Mouse (Mus musculus) adrenal gland, adult 2 months (tissue): Measurements from ENCODE around the gene Acsm3. TPM values are rescaled to one million over a fixed set of nuclear protein-coding genes. Genes with fewer than 3 reads are reported as not detected.

Source experiments
- DNase-seq: peaks from one replicate; pipeline ENCODE4 v3.0.0; 2021
- polyA plus RNA-seq: library from polyadenylated mRNA; depleted of rRNA; stranded (reverse); fragments of >200 nt; gene quantifications from 2 replicates; pipeline ENCODE4 v1.2.3, GENCODE M21; 2012; rRNA removed
- total RNA-seq, 2 experiments: library from RNA; stranded (reverse); gene quantifications; 2 replicates each; pipeline ENCODE4 v1.2.3; 2021

Gene Acsm3
- total and polyA plus RNA-seq, 3 experiments = 2.7 to 53.9 (median 48.2) TPM

DNA sequence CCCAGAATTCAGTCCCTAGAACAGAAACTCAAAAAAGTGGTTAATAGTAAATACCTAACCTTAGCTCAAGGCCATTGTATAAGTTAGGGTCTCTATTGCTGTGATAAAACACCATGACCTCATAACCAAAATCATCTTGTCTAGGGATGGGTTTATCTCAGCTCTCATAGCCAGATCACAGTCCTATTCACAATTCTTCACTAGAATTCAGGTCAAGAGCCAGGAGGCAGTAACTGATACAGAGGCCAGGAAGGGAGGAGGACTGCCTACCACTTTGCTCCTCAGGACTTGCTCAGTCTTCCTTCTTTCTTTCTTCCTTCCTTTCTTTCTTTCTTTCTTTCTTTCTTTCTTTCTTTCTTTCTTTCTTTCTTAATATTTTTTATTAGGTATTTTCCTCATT, 34.6 kb downstream of the Acsm3 start:
- no peak for DNase-seq

DNA sequence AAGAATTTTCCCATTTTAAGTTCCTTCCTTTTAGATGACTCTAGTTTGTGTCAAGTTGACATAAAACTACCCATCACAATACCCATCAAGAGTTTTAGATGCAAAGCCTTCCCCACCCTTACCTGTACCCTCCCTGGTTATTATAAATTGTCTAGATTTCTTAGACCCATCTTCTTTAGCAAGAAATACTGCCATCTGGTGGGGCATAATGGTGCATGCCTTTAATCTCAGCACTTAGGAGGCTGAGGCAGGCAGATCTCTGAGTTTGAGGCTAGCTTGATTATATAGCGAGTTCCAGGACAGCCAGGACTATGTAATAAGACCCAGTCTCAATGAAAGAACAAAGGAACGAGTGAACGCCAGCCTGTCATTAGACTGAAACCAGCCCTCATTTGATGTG, 39.8 kb downstream of the Acsm3 start:
- no peak for DNase-seq

DNA sequence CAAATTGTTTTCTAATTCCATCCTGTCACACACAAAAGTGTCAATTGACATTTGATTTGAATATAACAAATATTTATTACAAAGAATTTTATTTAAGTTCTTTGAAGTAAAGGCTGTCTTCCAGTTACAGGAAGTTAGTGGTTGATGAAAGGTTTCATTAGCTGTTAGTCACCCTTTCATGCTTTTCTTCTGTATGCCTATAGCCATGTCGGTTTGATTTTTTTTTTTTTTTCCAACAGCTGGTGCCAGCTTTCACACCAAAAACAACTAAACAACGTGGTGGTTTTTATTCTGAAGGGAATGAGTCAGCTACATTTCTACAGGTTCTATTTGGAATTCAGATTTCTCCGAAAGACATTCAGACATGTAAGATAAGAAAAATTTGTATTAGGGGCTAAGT, 40.3 kb downstream of the Acsm3 start:
- DNase-seq = no peak

DNA sequence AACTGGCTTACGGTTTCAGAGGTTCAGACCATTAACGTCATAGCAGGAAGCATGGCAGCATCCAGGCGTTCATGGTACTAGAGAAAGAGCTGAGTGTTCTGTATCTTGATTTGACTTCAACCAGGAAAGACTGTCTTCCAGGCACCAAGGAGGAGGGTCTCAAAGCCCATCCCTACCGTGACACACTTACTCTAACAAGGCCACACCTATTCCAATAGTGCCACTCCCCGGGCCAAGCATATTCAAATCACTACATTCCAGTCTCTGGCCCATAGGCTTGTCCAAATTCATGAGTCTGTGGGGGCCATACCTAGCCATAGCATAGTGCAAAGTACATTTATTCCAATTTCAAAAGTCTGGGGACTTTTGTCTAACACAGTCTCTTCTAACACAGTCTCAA, 46.7 kb downstream of the Acsm3 start:
- no peak for DNase-seq

DNA sequence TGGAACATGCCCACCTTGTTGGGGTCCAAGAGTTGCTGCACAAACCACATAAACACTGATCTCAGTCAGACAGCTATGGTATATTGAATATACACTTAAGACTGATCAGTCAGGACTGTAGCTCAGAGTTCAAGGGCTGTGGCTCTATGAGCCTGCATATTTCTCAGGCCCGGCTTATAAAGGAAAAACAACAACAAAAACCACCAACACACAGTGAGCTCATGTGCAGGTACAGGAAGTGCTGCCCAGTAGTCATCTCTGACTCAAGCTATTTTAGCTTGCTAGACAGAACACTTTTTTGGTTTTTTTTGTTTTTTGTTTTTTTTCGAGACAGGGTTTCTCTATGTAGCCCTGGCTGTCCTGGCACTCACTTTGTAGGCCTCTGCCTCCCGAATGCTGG, 48.0 kb downstream of the Acsm3 start:
- no peak for DNase-seq

DNA sequence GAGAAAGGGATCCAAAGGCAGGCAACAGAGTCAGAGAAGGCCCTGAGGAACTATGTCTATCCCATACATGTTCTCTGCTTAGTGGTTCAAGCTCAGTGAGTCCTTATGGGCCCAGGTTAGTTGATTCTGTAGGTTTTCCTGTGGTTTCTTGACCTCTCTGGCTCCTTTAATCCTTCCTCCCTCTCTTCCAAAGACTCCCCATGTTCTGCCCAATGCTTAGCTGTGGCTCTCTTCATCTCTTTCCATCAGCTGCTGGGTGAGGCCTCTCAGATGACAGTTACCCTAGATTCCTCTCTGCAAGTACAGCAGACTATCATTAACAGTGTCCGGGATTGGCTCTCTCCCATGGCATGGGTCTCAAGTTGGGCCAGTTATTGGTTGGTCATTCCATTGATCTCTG, 74.6 kb downstream of the Acsm3 start:
- no peak for DNase-seq

DNA sequence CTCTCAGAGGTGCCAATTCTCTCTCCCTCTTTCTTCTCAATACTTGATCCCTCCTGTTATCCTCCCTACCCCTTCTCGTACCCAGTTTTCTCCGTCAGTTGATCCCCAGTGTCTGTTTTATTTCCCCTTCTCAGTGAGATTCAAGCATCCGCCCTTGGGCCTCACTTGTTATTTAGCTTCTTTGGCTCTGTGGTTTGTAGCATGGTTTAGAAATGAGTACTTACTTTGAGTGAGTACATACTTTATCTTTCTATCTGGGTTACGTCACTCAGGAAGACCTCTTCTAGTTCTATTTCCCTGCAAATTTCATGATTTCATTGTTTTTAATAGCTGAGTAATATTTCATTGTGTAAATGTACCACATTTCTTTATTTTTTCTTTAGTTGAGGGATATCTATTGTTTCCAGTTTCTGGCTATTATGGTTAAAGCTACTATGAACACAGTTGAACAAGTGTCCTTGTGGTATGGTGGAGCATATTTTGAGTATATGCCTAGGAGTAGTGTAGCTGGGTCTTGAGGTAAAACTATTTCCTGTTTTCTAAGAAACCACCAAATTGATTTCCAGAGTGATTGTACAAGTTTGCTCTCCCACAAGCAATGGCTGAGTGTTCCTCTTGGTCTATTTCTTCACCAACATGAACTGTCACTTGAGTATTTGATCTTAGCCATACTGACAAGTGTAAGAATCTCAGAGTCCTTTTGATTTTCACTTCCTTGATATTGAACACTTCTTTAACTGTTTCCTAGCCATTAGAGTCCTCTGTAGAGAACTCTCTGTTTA, 75.5 kb downstream of the Acsm3 start:
- DNase-seq = no peak

Other genes starting within 250 kb of the Acsm3 start
- 1 to 10 TPM; 2.9 to 4.4 TPM for gene Acsm5, start 241.5 kb upstream of the Acsm3 start, total RNA-seq
- 0.82 and 1.2 TPM in 2 replicates for gene Acsm5, start 241.5 kb upstream of the Acsm3 start, polyA plus RNA-seq
- not detected for gene Pdilt, start 237.4 kb upstream of the Acsm3 start, total RNA-seq
- not detected in 2 replicates for gene Pdilt, start 237.4 kb upstream of the Acsm3 start, polyA plus RNA-seq
- under 1 TPM in 1 of 2 experiments, not detected in 1; 0.48 TPM for gene Acsm2, start 206.6 kb upstream of the Acsm3 start, total RNA-seq
- gene Acsm2, start 206.6 kb upstream of the Acsm3 start, polyA plus RNA-seq = not detected in 2 replicates
- under 1 TPM; 0.31 to 0.98 TPM for gene Acsm1, start 153.9 kb upstream of the Acsm3 start, total RNA-seq
- gene Acsm1, start 153.9 kb upstream of the Acsm3 start, polyA plus RNA-seq = 0.15 TPM in 1 of 2 replicates, not detected in the other
- not detected for gene Acsm4, start 70.9 kb upstream of the Acsm3 start, total RNA-seq
- not detected in 2 replicates for gene Acsm4, start 70.9 kb upstream of the Acsm3 start, polyA plus RNA-seq
- 10 to 100 TPM; 25.8 to 34.1 TPM for gene Thumpd1, start 40.1 kb upstream of the Acsm3 start, total RNA-seq
- gene Thumpd1, start 40.1 kb upstream of the Acsm3 start, polyA plus RNA-seq = 9.8 and 14.0 TPM in 2 replicates
- 1 to 10 TPM; 5.9 to 6.5 TPM for gene Rexo5, start 33.1 kb downstream of the Acsm3 start, total RNA-seq
- gene Rexo5, start 33.1 kb downstream of the Acsm3 start, polyA plus RNA-seq = 0.49 and 1.5 TPM in 2 replicates
- gene Eri2, start 33.1 kb downstream of the Acsm3 start, total RNA-seq = 1 to 10 TPM; 5.2 to 6.1 TPM
- gene Eri2, start 33.1 kb downstream of the Acsm3 start, polyA plus RNA-seq = 0.25 and 0.30 TPM in 2 replicates
- 10 to 100 TPM; 11.4 to 12.3 TPM for gene Lyrm1, start 134.9 kb downstream of the Acsm3 start, total RNA-seq
- gene Lyrm1, start 134.9 kb downstream of the Acsm3 start, polyA plus RNA-seq = 0.38 and 0.83 TPM in 2 replicates
- gene Dcun1d3, start 135.4 kb downstream of the Acsm3 start, total RNA-seq = 10 to 100 TPM; 26.8 to 44.8 TPM
- 6.5 and 6.7 TPM in 2 replicates for gene Dcun1d3, start 135.4 kb downstream of the Acsm3 start, polyA plus RNA-seq